Mouse (Mus musculus) layer of hippocampus, adult 18-20 months (tissue): ENCODE data around the gene Cyb561d2. TPM values are rescaled to one million over a fixed set of nuclear protein-coding genes. Genes with fewer than 3 reads are reported as not detected.

Experiments used
- total RNA-seq, 2 experiments: library from RNA; stranded (reverse); gene quantifications; 2 replicates each; pipeline ENCODE4 v1.2.3; 2021

The Cyb561d2 gene
- total RNA-seq, 2 experiments from 2014 or later = 15.4 to 17.2 TPM

Other genes with a start within 250 kb of the Cyb561d2 start
- gene Cish, start 246.2 kb downstream of the Cyb561d2 start, total RNA-seq = 1 to 10 TPM; 3.0 to 6.3 TPM
- 10 to 100 TPM; 14.5 to 14.9 TPM for gene Hemk1, start 203.8 kb downstream of the Cyb561d2 start, total RNA-seq
- gene 6430571L13Rik, start 201.6 kb downstream of the Cyb561d2 start, total RNA-seq = 1 to 10 TPM; 2.5 to 3.2 TPM
- gene Cacna2d2, start 142.6 kb downstream of the Cyb561d2 start, total RNA-seq = 10 to 100 TPM; 15.1 to 17.7 TPM
- 10 to 100 TPM; 41.7 to 42.3 TPM for gene Tmem115, start 8.2 kb downstream of the Cyb561d2 start, total RNA-seq
- gene Nprl2, start within 50 bp of the Cyb561d2 start, total RNA-seq = 10 to 100 TPM; 40.6 to 44.5 TPM
- 1 to 10 TPM; 5.7 to 6.2 TPM for gene Zmynd10, start 5.1 kb upstream of the Cyb561d2 start, total RNA-seq
- gene Rassf1, start 9.4 kb upstream of the Cyb561d2 start, total RNA-seq = 10 to 100 TPM; 16.3 to 18.1 TPM
- 10 to 100 TPM; 86.2 to 86.5 TPM for gene Tusc2, start 21.1 kb upstream of the Cyb561d2 start, total RNA-seq
- gene Hyal2, start 25.8 kb upstream of the Cyb561d2 start, total RNA-seq = 10 to 100 TPM; 15.8 to 16.6 TPM
- gene Hyal1, start 34.7 kb upstream of the Cyb561d2 start, total RNA-seq = 1 to 10 TPM; 5.1 to 7.3 TPM
- gene Naa80, start 36.7 kb upstream of the Cyb561d2 start, total RNA-seq = 10 to 100 TPM; 10.7 to 13.5 TPM
- 1 to 10 TPM; 1.1 to 1.4 TPM for gene Hyal3, start 38.6 kb upstream of the Cyb561d2 start, total RNA-seq
- 10 to 100 TPM; 12.5 to 13.2 TPM for gene Ifrd2, start 45.4 kb upstream of the Cyb561d2 start, total RNA-seq
- 1 to 10 TPM; 1.5 to 2.5 TPM for gene Sema3b, start 67.0 kb upstream of the Cyb561d2 start, total RNA-seq
- 100 to 1,000 TPM; 228 to 231 TPM for gene Gnai2, start 93.2 kb upstream of the Cyb561d2 start, total RNA-seq
- 10 to 100 TPM; 57.8 to 62.6 TPM for gene Slc38a3, start 127.3 kb upstream of the Cyb561d2 start, total RNA-seq
- gene Gnat1, start 137.5 kb upstream of the Cyb561d2 start, total RNA-seq = not detected
- 1 to 10 TPM; 2.8 to 5.9 TPM for gene Sema3f, start 168.3 kb upstream of the Cyb561d2 start, total RNA-seq
- 100 to 1,000 TPM; 126 to 142 TPM for gene Rbm5, start 228.8 kb upstream of the Cyb561d2 start, total RNA-seq